Mouse (Mus musculus): Measurements from ENCODE around the gene Exoc4.

DNA sequence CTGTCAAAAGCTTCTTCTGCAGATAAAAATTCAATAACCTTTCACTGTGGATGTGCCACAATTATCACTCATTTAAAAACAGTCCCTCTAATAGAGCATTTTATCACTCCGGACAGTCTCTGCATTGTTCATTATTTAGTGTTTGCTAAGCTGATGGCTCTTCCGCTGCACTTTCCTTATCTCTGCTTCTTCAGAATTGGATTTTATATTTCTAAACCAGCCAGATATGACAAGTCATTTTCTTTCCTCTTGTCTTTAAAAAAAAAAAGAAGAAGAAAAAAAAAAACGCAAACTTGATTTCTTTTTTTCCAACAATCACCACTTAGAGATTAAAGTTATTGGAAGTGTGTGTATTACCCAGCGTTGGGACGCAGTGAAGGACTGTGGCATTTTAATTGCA lies 624.1 kb downstream of the Exoc4 start:
- TF ChIP-seq CTCF (IDR thresholded peaks at IDR 0.05; ENCODE audit: low read depth, low read length), result no peak
- TF ChIP-seq POLR2A (IDR thresholded peaks at IDR 0.05; ENCODE audit: extremely low read depth, insufficient read depth, low read length), result no peak

Measured in liver, adult 2 months (tissue).